Mouse (Mus musculus): ENCODE measurements around the gene Sobp.

GRCm38 (mm10) chr10:43023454-43024194, 150.7 kb downstream of the Sobp start:
- no peak for TF ChIP-seq CTCF (conservative IDR thresholded peaks at IDR 0.05; ENCODE audit: low read length)
- no peak for TF ChIP-seq NANOG (IDR thresholded peaks at IDR 0.05; ENCODE audit: borderline replicate concordance, low read length)
- no peak for TF ChIP-seq POU5F1 (IDR thresholded peaks at IDR 0.05; ENCODE audit: borderline replicate concordance, low read length)
